Mouse (Mus musculus) CH12.LX (cell line): ENCODE results near the gene Tcirg1.

Experiments used
- CTCF ChIP-seq, 2 experiments: IDR thresholded peaks in 1 of 2; conservative IDR thresholded peaks in 1 of 2; 2 replicates each; pipeline ENCODE4 v1.5.1; 2011 to 2012; ENCODE audit warnings: low read depth in 2 of 2, low read length in 2 of 2, improper control_type of control experiment in 1 of 2, inconsistent platforms in 1 of 2, mild to moderate bottlenecking in 1 of 2, moderate library complexity in 1 of 2
- POLR2A ChIP-seq: IDR thresholded peaks from 2 replicates; pipeline ENCODE4 v1.6.1; 2011; ENCODE audit warnings: low read depth, mild to moderate bottlenecking, improper control_type of control experiment, low read length
- ZKSCAN1 ChIP-seq: IDR thresholded peaks from 2 replicates; pipeline ENCODE4 v1.6.1; 2012; ENCODE audit warnings: low read depth, inconsistent platforms, low read length, improper control_type of control experiment, borderline replicate concordance

DNA sequence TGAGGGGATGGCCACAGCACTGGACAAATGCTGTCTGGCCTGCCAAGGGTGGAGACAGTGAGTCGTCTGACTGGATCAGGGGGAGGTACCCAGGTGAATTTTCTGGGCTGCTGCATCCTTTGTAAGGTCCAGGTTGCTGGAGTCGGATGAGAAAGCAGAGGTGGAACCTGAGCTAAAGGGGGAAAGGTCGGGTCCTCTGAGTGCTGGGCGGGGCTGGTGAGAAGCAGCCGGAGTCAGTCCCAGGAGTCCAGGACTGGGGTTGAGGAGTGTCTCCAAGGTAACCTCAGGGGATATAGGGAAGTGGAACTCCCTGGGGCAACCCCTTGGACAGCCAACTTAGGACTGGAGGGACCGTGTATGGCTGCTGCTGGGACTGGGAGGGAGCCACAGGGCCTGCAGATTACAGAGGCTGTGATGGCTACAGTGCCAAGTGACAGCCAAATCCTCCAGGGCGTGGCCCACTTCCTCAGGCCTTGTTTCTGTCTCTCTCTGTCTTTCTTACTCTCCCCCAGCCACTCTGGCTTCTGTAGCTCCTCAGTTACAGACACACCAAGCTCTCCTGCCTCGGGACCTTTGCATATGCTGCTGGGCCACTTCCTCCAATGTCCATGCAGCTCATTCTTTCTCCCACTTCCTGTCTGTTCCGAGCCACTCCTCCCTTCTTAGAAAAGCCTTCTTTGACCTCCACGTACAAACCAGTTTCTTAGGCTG is 15.9 kb upstream of the Tcirg1 start:
- peak; percentile 45; the same call in 1 of the 2 replicates for TF ChIP-seq POLR2A
- no peak for TF ChIP-seq CTCF (conservative IDR thresholded peaks at IDR 0.05 in 1 of 2, IDR thresholded peaks at IDR 0.05 in 1 of 2; ENCODE audit: low read depth in 2 of 2, low read length in 2 of 2)
- TF ChIP-seq ZKSCAN1 = no peak
